Mouse (Mus musculus): ENCODE results near the gene Slit3.

Gene Slit3

GRCm38 (mm10) chr11:35120894-35121610, at the start of gene Slit3:
Slit3 (plus strand) TSS chr11:35121224.
- peak; percentile 31 to 56 for DNase-seq

- DNase-seq: no peak
These were observed 49.6 kb upstream of the Slit3 start for GRCm38 (mm10) chr11:35071451-35071850.

GRCm38 (mm10) chr11:35075411-35075810, 45.6 kb upstream of the Slit3 start:
- no peak for DNase-seq

GRCm38 (mm10) chr11:35080451-35081125, 40.4 kb upstream of the Slit3 start:
- no peak for DNase-seq

GRCm38 (mm10) chr11:35082297-35082696, 38.7 kb upstream of the Slit3 start:
- DNase-seq: no peak

GRCm38 (mm10) chr11:35083049-35083448, 38.0 kb upstream of the Slit3 start:
- DNase-seq: no peak

GRCm38 (mm10) chr11:35085351-35085750, 35.7 kb upstream of the Slit3 start:
- no peak for DNase-seq

GRCm38 (mm10) chr11:35086029-35086428, 35.0 kb upstream of the Slit3 start:
- DNase-seq: no peak

GRCm38 (mm10) chr11:35087454-35087853, 33.6 kb upstream of the Slit3 start:
- DNase-seq: no peak

GRCm38 (mm10) chr11:35088136-35088535, 32.9 kb upstream of the Slit3 start:
- DNase-seq: no peak

GRCm38 (mm10) chr11:35090629-35091335, 30.2 kb upstream of the Slit3 start:
- DNase-seq: no peak

GRCm38 (mm10) chr11:35096538-35096937, 24.5 kb upstream of the Slit3 start:
- DNase-seq: no peak

GRCm38 (mm10) chr11:35109781-35110180, 11.2 kb upstream of the Slit3 start:
- no peak for DNase-seq

- no peak for DNase-seq
These were observed 10.2 kb upstream of the Slit3 start for GRCm38 (mm10) chr11:35110784-35111183.

GRCm38 (mm10) chr11:35113290-35113689, 7.7 kb upstream of the Slit3 start:
- DNase-seq: no peak

GRCm38 (mm10) chr11:35116436-35116835, 4.6 kb upstream of the Slit3 start:
- DNase-seq: no peak

GRCm38 (mm10) chr11:35117871-35118270, 3.2 kb upstream of the Slit3 start:
- no peak for DNase-seq

- DNase-seq: no peak
These were observed 2.3 kb upstream of the Slit3 start for GRCm38 (mm10) chr11:35118731-35119130.

GRCm38 (mm10) chr11:35119360-35119759, 1.7 kb upstream of the Slit3 start:
- peak; percentile 77 to 90 for DNase-seq

- DNase-seq: no peak
These were observed 948 bp upstream of the Slit3 start for GRCm38 (mm10) chr11:35120076-35120475.

- peak in 1 of 2 experiments; percentile 6 for DNase-seq
These were observed 561 bp downstream of the Slit3 start for GRCm38 (mm10) chr11:35121611-35121959.

- peak in 1 of 2 experiments; percentile 15 for DNase-seq
These were observed 1.2 kb downstream of the Slit3 start for GRCm38 (mm10) chr11:35122091-35122811.

GRCm38 (mm10) chr11:35124489-35125107, 3.6 kb downstream of the Slit3 start:
- DNase-seq: no peak

Data from kidney, postnatal 36 days (tissue).